Mouse (Mus musculus): Measurements from ENCODE around the gene Dync1h1.

DNA sequence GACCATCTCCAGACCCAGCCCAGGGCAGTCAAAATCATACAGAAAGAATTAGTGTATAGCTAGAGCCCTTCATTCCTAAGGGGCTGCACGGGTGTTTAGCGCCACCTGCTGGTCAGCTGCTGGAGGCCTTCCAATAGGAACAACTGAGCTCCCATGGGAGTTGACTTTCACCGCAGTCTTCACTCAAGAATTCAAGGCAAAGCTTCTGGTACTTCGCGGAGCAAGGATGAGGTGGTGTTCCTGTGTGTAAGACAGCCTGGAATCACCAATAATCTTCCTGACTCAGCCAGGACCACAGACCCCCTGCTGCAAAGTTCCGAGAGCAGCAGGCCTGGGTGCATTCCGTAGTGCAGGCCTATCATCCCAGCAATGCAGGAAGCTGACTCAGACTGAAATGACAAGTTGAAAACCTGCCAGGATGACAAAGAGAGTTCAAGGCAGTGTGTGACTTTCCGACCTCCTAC is 101.8 kb downstream of the Dync1h1 start:
- TF ChIP-seq CTCF (IDR thresholded peaks at IDR 0.05; ENCODE audit: low read depth) (peak; percentile 99), EP300 (IDR thresholded peaks at IDR 0.05; ENCODE audit: low read depth) (peak; percentile 30; the same call in 1 of the 2 replicates)

Data from liver, postnatal 0 days (tissue).